Mouse (Mus musculus) ES-E14 (cell line): ENCODE measurements around the gene Gpatch3. TPM values are rescaled to one million over a fixed set of nuclear protein-coding genes. Genes with fewer than 3 reads are reported as not detected.

Experiments used
- DNase-seq: peaks from one replicate; pipeline ENCODE4 v3.0.0-alpha.2; 2013; ENCODE audit warnings: low read depth, low spot score
- H3K27ac ChIP-seq: 2 replicates; pipeline ENCODE4 v1.5.1; 2012; ENCODE audit warnings: low read depth, mild to moderate bottlenecking, low read length, moderate library complexity, mixed read lengths; ENCODE audit not compliant: poor library complexity, insufficient read depth, severe bottlenecking
- H3K36me3 ChIP-seq: 2 replicates; pipeline ENCODE4 v1.6.1; 2012; ENCODE audit warnings: mild to moderate bottlenecking, low read length, moderate library complexity, mixed read lengths; ENCODE audit not compliant: control insufficient read depth, poor library complexity, insufficient read depth, severe bottlenecking
- H3K4me1 ChIP-seq, 2 experiments: fragments of 150-350 bp in 1 of 2; sonication (generic) in 1 of 2; 2 replicates each; pipeline ENCODE4 v1.6.1; 2012; ENCODE audit warnings: low read length in 2 of 2, mild to moderate bottlenecking in 1 of 2, mixed read lengths in 1 of 2; ENCODE audit not compliant: control insufficient read depth in 2 of 2, insufficient read depth in 2 of 2, poor library complexity in 1 of 2
- H3K4me3 ChIP-seq, 2 experiments: fragments of 150-350 bp in 1 of 2; sonication (generic) in 1 of 2; 2 replicates each; pipeline ENCODE4 v1.5.1; 2012; ENCODE audit warnings: low read length in 2 of 2, low read depth in 1 of 2, mild to moderate bottlenecking in 1 of 2, mixed read lengths in 1 of 2; ENCODE audit not compliant: insufficient read depth in 1 of 2, poor library complexity in 1 of 2, severe bottlenecking in 1 of 2
- H3K9ac ChIP-seq: 2 replicates; pipeline ENCODE4 v1.6.1; 2012; ENCODE audit warnings: low read depth, mild to moderate bottlenecking, low read length, mixed read lengths; ENCODE audit not compliant: poor library complexity, insufficient read depth, severe bottlenecking
- H3K9me3 ChIP-seq: fragments of 150-350 bp; sonication (generic); 2 replicates; pipeline ENCODE4 v1.6.1; 2012; ENCODE audit warnings: low read depth, mild to moderate bottlenecking, low read length; ENCODE audit not compliant: control insufficient read depth, insufficient read depth
- CHD2 ChIP-seq: IDR thresholded peaks from 2 replicates; pipeline ENCODE4 v1.6.1; 2014; ENCODE audit warnings: mild to moderate bottlenecking, low read depth, low read length, inconsistent platforms
- HCFC1 ChIP-seq: IDR thresholded peaks from 2 replicates; pipeline ENCODE4 v1.6.1; 2012; ENCODE audit warnings: low read length, inconsistent platforms, borderline replicate concordance; ENCODE audit not compliant: insufficient read depth
- MAFK ChIP-seq: IDR thresholded peaks from 2 replicates; pipeline ENCODE4 v1.6.1; 2014; ENCODE audit warnings: mild to moderate bottlenecking, low read depth, low read length, inconsistent platforms; ENCODE audit not compliant: insufficient read depth
- ZC3H11A ChIP-seq: IDR thresholded peaks from 2 replicates; pipeline ENCODE4 v1.6.1; 2012; ENCODE audit warnings: low read depth, mild to moderate bottlenecking, inconsistent platforms, low read length, borderline replicate concordance
- ZNF384 ChIP-seq: IDR thresholded peaks from 2 replicates; pipeline ENCODE4 v1.6.1; 2012; ENCODE audit warnings: low read depth, low read length, inconsistent platforms
- in situ Hi-C, 2 experiments: fragments of 600-800 bp; cut with MboI; formaldehyde crosslinking; loops; one replicate each; pipeline ENCODE4 v1.15.1; 2025; ENCODE audit warnings: low sequenced_read_pairs in 2 of 2, inconsistent platforms in 1 of 2; ENCODE audit not compliant: unreplicated experiment in 2 of 2
- total RNA-seq: library from RNA; depleted of rRNA; stranded (reverse); fragments of 300-350 nt; gene quantifications from 2 replicates; pipeline ENCODE4 v1.2.3, GENCODE M21; 2012

Gene Gpatch3
- total RNA-seq, 1 experiment = 19.9 TPM

DNA sequence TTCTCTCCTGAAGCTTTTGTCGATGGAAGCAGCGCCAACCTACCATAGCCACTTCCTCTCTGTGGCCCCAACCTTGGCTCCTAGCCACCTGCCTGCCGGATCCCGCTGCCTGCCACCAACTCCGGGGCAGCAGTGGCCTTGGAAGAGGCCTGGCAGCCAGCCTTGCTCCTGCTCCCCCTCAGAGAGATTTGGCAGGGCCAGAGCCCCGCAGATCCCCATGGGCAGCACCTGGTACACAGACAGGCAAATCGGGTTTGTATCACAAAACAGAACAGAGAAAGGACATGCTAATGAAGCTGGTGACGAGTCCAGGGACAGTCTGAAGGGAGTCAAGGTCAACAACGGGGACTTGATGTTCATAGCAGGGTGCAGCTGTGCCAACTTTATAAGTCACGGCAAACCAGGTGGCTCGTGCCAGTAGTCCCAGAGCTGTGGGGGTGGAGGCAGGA lies 11.4 kb upstream of the Gpatch3 start:
- H3K27ac ChIP-seq = no peak overlapping the region
- no peaks in the 10 kb centered on the region for H3K9me3 ChIP-seq
- DNase-seq = no peak
- no peak overlapping the region for H3K4me3 ChIP-seq
- no peaks in the 10 kb centered on the region for H3K36me3 ChIP-seq
- no peak for TF ChIP-seq MAFK
- no peak for TF ChIP-seq HCFC1
- TF ChIP-seq CHD2 = no peak
- no peak for TF ChIP-seq ZC3H11A
- TF ChIP-seq ZNF384 = no peak
- in situ Hi-C loops = no loop called here
- H3K9ac ChIP-seq = no peak overlapping the region
- H3K4me1 ChIP-seq = peaks cover 0 to 9% of the 10 kb centered on the region in 2 experiments; a peak in 2 of 4 replicates

- Histone ChIP-seq H3K4me1 (peaks cover 0 to 5% of the 10 kb centered on the region in 2 experiments; a peak in 1 of 4 replicates), H3K27ac (no peak overlapping the region), H3K9ac (no peak overlapping the region), H3K4me3 (no peak overlapping the region), H3K9me3 (no peaks in the 10 kb centered on the region), H3K36me3 (no peaks in the 10 kb centered on the region)
- in situ Hi-C loops = no loop called here
- TF ChIP-seq ZC3H11A (no peak), HCFC1 (no peak), MAFK (no peak), ZNF384 (peak; percentile 67; the same call in 1 of the 2 replicates), CHD2 (no peak)
- no peak for DNase-seq
These were observed 7.3 kb upstream of the Gpatch3 start for GRCm38 (mm10) chr4:133567251-133567650.

- in situ Hi-C loops = no loop called here
These were observed 5.1 kb upstream of the Gpatch3 start for GRCm38 (mm10) chr4:133569291-133570065.

DNA sequence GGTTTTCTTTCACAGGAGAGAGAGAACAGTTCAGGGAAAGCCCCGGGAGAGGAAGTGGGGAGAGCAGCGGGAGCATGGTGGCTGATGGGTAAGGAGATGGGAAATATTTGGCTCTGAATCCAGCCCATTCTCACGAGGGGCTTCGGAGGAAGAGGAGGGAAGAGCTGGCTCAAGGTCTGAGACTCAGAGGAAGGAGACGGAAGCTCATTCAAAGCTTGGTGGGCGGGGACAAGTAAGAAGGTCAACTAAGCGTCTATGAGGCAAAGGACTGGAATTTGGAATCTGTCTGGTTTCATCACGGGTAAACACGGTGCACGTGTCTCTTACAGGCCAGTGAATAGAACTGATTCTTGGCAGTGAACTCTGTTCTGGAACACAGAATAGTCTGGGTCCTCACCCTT lies 4.5 kb upstream of the Gpatch3 start:
- no peaks in the 10 kb centered on the region for H3K9me3 ChIP-seq
- H3K36me3 ChIP-seq = no peaks in the 10 kb centered on the region
- in situ Hi-C loops = no loop called here
- TF ChIP-seq ZNF384 = no peak
- no peak for TF ChIP-seq HCFC1
- TF ChIP-seq MAFK = no peak
- TF ChIP-seq ZC3H11A = no peak
- no peak for TF ChIP-seq CHD2
- H3K27ac ChIP-seq = peak overlapping the region; percentile 59; the same call in 1 of the 2 replicates
- no peak for DNase-seq
- H3K9ac ChIP-seq = peak overlapping the region; percentile 61; the same call in 1 of the 2 replicates
- H3K4me3 ChIP-seq = peak overlapping the region; percentile 3 to 64; a peak in 3 of 4 replicates
- no peaks in the 10 kb centered on the region for H3K4me1 ChIP-seq

More at GRCm38 (mm10) chr4:133569291-133570065, 5.1 kb upstream of the Gpatch3 start:
- no peaks in the 10 kb centered on the region for H3K9me3 ChIP-seq
- peak overlapping the region; percentile 3 to 64; a peak in 3 of 4 replicates for H3K4me3 ChIP-seq
- H3K4me1 ChIP-seq = no peaks in the 10 kb centered on the region
- peak overlapping the region; percentile 61; the same call in 1 of the 2 replicates for H3K9ac ChIP-seq
- no peak for TF ChIP-seq CHD2
- DNase-seq = no peak
- no peaks in the 10 kb centered on the region for H3K36me3 ChIP-seq
- H3K27ac ChIP-seq = peak overlapping the region; percentile 59; the same call in 1 of the 2 replicates
